Mouse (Mus musculus) T-helper 1 cell (primary cell): ENCODE measurements around the gene Unc119b.
"Not testable (repeated sequence)": the region's sequence is repeated elsewhere in the genome, so short reads cannot be mapped to it uniquely, and the experiment has no call there.

Experiments
- in situ Hi-C: fragments of 300-600 bp; cut with MboI, MseI; formaldehyde crosslinking; loops from one replicate; pipeline ENCODE4 v1.15.1; 2025; ENCODE audit warnings: high pct_unique_total_duplicates

The Unc119b gene

DNA sequence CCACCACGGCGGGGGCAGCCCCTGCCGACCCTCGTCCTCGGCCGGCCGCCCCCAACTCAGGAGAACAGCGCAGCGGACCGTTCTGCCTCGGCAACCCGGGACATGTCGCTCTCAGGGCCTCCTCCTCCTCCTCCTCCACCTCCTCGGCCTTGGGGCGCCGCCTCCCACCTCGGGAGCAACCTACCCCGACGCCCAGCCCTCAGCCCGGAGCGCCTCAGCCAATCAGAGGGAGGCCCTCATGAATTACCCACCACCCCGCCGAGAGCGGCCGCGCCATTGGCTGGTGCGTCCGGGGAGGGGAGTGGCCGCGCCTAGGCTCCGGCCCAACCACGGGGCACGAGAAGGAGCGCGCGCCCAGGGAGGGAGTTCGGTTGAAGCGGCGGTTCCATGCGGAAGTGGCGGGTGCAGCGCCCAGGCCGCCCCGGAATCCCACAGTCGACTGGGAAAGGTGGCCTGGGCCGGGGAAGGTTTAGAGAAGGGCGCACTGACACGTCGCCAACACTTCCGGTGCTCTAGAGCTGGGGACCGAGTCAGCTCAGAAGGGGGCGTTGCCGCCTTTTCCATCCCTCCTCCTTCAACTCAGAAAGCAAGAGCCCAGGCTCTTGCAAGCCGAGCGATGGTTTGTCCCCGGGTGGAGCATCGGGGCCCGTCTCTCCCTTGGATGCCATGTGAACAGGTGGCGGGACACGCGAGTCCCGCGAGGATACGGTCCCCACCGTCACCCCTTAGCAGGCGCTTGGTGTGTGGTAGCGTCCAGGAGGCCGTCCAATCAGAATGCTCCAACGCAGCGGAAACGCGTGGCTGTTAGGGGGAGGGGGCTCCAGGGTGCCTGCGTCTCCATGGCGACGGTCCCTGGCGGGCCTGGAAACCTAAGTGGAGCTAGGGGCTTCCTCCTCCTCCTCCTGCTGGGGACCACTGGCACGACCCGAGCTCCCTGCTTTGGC lies 23.5 kb upstream of the Unc119b start, which contains the start of gene Mlec:
Gene Mlec (minus strand): TSS at position 140 of the 944 bp plus-strand sequence.
- in situ Hi-C loops, result no loop called here

DNA sequence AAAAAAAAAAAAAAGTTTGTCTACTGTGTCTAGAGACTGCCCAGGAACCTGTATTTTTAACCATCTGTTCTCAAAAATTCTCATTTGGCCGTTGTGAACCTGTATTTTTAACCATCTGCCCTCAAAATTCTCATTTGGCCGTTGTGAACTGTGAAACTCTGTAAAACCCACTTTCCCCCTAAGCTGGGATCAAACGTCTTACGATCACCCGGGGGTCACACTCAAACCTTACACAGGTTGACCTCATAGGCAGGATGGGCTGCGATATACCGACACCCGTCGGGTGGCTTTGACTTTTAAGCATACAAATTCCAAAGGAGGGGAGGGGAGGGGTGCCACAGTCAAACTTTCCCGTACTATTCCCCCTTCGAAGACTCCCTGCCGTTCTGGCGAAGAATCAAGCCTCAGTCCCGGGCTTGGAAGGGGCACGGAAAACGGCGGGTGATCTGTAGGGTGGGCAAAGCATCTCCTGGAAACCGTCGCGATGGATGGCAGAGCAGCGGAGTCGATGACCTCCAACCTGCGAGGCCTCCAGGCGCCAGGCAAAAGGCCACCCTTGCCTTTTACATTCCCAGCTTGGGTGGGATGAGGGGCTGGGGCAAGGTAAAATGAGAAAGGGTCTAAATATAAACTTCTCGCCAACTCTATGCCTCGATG lies 22.3 kb upstream of the Unc119b start:
- in situ Hi-C loops, result no loop called here

DNA sequence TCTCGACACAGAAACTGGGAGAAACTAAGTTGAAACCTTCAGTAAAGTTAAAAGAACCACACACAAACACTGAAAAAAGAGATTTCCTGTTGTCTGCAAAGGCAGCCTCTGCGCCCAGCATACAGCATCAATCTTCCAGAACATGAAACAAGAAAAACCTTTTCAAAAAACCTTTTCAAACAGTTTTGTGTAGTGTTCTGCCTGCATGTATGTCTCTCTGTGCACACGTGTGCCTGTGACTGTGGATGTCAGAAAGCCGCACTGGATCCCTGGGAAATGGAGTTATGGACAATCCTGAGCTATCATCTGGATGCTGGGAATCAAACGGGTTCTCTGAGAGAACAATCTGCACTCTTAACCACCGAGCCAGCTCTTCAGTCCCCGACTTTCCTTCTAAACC lies 21.6 kb upstream of the Unc119b start:
- in situ Hi-C loops, result no loop called here

DNA sequence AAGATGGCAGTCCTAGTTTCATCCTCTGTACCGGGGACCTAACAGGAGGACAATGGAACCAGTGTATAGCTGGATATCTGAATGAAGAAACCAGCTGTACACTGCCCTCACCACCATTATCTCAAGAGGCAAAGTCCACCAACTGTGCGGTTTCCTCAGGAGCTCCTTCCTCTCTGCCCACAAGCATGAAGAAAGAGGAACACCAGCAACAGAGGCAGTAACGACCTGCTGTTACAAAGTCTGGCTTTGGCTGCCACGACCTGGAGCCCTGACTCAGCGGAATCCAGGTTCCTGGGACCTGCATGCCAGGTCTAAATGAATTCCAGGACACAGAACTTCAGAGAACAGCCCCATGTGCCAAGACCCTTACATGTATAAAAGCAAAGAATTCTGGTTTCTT lies 21.1 kb upstream of the Unc119b start:
- in situ Hi-C loops, result no loop called here

DNA sequence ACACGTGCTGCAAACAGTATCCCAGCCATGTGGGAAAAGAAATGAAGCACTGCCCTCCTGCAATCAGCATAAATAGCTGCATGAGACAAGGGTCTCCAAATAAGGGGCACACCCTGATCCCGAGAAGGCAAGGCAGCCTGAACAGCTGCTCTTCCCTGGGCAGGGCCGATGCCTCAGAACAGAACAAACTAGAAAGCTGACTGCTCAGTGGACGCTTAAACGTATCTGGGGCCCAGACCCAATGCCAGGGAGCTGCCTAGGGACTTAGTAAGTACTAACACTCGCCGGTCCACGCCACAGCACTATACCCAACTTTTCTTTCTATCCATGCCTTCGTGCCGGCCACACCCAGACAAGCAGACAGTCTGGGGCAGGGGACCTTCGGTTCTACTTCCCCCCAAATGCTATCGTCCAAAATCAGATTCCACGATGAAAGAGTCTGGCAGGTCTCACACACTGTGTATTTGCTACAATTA lies 20.4 kb upstream of the Unc119b start:
- in situ Hi-C loops, result no loop called here

DNA sequence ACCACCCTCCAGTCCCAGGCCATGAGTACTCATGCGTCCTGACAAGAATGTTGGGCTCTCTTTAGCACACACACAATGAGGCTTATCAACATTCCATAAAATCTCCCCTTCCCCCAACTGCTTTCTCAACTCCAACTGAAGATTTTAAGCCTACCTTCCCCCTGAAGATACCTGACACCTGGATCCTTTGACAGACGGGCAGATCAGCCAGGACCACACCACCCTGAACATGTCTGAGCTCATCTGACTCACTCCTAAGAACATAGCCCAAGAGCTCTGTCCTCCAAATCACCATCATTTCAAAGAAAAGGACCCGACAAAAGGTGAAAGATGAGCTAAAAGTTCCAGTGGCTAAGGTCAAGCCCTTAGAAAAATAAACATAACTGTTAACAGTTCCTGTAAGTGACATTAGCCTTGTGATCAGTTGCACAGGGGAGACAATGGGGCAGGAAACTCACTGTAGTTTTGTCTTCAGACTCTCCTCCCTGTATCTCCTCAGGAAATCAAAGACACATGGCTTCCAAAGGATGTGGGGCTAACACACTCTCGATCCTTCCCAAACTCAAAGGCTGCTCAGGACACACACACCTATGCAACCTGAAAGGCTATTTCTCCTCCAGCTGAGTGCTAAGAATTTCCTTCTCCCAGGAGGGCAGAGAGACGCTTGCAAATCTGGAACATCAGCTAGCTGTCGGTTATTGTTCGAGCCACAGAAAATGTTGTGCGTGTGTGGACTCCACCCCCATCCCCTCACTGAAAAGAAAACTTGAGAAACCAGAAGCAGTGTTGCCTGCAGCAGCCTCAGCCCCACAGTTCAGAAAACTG lies 17.6 kb upstream of the Unc119b start:
- in situ Hi-C loops, result no loop called here

DNA sequence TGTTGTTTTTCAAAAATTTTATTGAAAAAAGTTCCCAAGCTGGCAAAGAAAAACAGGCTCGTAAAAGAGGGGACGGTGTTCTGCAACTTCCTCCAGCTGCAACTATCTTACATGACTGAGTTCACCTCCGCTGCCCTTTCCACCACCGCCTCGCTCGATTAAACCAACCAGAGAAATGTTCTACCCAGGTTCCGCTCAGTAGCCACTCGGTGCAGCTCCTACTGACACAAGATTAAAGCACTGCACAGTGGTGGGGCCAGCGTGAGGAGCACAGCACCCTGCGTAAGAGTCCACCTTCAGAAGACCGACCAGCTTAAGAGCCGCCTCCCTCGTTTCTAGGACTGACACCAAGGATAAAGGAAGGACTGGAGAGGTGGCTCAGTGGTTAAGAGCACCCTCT lies 16.7 kb upstream of the Unc119b start:
- in situ Hi-C loops, result no loop called here

DNA sequence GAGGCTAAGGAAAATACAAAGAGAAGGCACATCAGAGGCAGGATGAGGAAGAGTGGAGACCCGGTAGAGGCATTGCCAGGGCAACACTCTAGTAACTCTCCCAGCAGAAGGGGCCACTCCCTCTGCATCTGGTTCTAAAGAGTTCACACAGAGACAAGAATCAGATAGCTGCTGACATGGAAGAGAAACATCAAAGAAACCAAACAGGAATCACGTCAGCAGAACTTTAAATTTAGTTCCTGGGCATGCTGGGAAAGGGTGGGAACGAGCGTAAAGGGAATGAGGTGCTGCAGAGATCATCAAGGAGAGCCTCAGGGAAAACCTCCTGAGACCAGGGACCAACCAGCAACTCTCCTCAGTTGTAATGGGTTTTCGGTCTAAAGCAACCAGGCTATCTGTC lies 16.2 kb upstream of the Unc119b start:
- in situ Hi-C loops, result no loop called here

DNA sequence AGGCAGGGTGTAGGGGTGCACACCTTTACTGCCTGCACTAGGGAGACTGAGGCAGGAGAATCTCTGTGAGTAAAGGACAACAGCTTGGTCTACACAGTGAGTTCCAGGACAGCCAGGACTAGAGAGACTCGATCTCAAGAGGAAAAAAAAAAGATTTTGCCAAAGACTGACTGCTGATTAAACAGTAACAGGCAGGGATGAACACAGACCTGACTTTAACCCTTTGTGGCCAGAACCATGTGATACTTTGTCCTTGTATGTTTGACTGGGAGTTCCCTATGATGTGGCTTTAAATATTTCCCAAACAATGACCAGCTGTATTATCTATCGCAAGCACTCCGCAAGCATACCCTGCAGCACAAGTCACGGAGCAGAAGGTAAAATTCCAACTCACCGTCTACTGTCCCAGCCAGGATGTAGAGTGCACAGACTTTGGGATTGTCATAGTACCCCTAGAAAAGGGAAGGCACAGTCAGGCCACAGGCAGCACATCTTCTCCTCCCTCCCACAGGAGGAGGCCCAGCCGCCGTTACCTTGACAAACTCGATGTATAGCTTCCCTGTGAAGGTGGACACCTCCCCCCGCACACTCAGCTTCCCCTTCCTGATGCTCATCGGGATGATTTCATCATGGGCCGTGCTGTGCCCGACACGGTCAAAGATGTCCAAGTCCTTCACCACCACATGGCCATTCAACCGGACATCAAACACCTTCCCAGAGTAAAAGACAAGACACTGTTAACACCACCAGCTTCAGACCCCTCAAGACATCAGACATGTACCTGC lies 15.1 kb upstream of the Unc119b start:
- in situ Hi-C loops, result no loop called here

DNA sequence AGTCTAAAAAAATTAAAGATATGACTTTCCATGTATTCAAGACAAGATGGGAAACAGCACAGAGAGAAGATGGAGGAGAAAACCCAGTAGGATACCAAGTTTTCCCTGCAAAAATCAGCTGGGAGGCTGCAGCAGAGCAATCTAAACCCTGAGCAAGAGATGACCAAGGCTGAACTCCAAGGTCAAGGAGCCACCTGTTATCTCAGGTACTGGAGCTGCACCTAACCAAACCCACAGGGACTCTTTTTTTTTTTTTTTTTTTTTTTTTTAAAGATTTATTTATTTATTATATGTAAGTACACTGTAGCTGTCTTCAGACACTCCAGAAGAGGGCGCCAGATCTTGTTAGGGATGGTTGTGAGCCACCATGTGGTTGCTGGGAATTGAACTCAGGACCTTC lies 14.1 kb upstream of the Unc119b start:
- in situ Hi-C loops, result not testable (repeated sequence)

DNA sequence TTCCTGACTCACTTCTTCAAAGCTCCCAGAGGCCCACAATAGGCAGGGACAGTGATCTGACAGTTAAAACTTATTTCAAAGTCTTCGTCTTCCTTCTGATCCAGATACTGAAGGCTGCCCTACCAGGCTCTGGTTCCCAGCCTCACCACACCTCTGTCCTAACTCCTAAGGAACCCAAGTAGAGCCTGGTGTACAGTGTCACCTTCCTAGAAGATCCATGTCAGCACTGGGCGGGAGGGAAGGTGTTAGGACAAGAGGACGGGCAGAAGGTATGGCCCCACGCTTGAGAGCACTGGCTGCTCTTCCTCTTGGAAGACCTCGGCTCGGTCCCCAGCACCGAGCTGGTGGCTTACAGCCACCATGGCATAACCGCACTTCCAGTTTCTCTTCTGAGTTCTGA lies 13.6 kb upstream of the Unc119b start:
- in situ Hi-C loops, result no loop called here

DNA sequence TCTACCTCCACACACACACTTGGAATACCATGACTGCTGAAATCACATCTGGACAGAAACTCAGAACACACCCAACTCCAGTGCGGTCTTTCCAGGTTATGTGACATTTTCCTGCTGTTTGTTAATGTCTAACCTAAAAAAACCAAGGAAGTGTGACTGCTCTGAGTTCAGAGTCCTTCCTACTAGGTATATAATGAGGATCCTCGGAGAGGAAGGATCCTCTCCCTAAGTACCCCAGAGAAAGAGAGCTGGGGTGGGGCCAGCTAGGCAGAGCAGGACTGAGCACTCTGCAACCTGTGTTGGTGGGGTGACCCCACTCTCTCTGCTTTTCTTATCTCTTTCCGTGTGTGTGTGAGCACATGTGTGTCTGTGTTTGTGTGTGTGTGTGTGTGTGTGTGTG lies 12.6 kb upstream of the Unc119b start:
- in situ Hi-C loops, result no loop called here

DNA sequence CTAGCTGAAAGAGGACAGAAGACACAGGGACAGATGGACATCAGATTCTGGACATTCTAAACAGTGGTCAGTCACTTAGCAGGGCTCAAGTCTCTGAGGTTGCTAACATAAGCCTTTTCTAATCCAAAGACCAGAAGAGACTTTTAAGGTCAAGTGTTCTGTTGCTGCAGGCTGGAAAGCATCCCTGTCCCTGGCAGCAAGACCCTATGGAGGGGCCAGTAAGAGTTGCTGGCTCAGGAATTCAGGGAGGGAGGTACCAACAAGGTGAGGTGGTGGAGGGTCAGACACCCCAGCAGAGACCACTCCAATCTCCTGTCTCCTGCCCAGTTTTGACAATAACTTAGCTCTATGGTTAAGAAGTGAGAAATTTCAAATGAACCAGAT lies 12.0 kb upstream of the Unc119b start:
- in situ Hi-C loops, result no loop called here

DNA sequence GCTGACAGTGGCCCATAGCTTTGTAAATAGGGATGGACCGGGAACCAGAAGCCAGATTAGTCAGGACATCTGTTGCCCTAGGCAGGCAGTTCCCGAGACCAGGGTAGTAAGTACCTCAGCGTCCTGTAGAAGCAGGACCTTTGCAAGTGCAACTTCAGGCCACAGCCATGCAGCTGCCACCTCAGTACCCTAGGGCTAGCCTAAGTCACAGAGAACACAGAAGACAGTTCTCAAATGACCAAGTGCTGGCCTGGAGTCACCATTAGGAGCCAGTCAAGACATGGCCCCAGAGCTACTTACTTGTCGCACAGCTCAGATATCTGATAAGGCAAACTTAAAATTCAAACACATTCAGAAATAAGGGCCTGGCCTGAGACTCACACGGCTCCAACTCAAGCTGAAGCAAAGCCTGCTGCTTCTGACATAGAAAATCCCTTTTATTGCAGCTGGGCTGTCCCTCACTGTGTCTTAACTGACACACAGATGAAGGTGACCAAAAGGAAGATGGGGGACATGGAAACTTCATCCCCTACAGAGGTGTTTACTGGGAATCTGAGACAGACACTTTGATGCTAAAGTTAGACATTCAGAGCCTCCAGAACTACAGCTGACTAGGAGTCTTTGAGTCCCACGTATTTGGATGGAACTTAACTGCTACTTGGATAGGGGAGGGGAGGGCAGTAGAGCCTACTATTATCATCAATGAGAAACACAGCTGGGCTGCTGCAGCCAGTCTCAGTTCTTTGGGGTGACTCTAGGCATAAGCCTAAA lies 11.4 kb upstream of the Unc119b start:
- in situ Hi-C loops, result no loop called here

DNA sequence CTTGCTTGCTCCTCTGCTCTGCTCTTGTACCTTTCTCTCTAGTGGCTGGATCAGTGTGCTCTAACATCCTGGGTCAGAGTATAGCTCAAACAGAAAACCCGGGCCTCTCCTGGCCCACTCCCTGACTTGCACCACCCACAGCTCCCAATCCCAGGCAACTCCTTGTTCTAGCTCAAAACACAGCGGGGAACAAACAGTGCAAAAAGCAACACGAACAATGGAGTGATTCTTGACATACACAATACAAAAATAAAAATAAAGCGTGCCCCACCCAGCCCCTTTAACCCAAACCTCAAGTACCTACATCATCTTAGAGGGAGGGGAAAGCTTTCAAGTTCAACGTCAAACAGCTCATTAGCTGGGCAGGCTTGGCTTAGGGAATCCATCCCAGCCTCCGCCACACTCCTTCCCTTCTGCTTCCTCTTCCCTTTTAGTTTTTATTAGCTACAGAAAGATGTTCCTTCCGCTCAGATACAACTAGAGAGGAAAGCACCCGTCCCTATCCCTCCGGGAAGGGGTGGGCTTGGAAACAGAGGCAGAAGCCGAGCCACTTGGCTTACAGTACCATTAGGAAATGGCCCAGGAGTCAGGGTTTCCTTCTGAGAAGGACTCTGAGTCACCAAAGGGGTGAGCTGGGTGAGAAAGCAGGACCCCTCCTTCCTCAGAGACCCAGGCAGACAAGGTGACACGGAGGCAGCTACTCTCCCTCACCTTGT lies 10.6 kb upstream of the Unc119b start:
- in situ Hi-C loops, result no loop called here

DNA sequence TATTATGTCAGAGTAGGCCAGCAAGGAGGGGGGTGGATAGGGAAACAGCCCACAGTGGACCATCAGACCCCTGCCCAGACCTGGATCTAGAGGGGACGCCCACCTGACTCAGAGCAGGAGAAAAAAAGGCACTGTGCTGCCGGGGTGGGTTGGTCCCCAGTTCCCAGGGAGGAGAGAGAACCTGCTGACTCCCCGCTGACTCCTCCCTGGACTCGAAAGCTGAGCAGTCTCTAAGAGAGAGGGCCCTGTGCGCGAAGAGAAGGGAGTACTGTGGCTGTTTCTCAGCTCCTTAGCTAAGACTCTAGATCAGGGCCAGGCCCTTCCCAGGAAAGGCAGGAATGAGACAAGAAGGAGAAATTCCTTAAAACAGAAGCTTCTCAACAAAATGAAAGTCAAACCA lies 9.7 kb upstream of the Unc119b start:
- in situ Hi-C loops, result no loop called here

DNA sequence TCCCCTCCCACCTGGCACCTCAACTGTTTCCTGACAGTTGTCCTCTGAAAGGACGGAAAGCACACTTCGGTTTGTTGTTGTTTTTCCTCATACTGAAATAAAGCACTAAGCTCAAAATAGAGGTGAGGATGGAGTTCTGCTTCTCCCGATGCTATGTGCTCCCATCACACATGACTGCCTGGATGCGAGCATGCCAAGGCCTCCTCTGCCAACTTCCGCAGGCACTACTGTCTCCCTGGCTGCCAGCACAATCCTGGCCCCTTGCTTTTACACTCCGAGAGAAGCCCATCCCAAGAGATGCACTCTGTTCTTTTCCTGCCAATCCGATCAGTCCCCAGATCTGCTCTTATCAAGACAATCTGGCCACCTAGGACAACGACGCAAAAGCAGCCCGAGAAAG lies 8.8 kb upstream of the Unc119b start:
- in situ Hi-C loops, result no loop called here

DNA sequence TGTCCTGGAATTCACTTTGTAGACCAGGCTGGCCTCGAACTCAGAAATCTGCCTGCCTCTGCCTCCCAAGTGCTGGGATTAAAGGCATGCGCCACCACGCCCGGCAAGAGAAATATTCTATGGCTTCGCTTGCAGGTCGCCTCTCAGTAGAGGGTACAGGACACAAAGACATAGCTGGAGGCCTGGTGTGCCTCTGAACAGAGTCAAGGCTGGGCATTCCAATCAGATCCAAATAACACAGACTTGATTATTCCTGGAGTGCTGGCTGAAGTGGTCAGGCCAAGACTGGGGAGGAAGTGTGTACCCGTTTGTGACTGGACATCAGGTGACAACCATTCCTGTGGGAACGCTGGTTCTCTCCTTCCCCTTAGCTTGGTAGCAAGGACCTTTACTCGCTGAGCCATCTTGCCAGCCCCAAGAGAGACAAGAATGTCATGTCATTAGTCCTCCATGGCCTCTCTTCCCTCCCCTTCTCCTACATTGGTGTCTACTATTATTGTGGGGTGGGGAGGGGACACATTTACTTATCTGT lies 7.5 kb upstream of the Unc119b start:
- in situ Hi-C loops, result no loop called here

DNA sequence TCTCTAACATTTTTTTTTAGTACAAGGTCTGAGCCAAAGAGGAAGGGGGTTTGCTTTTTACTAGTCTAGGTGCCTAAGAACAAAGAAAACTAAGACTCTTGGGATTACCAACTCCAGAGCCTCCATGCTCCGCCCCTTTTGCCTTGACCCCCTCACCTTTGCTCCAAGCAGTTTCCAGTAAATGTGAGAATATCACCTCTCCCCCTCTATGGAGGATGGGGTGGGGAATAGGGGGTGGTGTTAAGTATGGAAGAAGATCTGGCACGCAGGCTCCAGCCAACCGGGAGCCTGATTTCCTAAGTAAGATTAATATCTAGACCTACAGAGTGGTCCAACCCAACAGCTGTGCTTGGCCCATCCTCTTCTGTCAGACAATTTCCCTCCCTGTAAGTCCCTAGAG lies 6.0 kb upstream of the Unc119b start:
- in situ Hi-C loops, result no loop called here

DNA sequence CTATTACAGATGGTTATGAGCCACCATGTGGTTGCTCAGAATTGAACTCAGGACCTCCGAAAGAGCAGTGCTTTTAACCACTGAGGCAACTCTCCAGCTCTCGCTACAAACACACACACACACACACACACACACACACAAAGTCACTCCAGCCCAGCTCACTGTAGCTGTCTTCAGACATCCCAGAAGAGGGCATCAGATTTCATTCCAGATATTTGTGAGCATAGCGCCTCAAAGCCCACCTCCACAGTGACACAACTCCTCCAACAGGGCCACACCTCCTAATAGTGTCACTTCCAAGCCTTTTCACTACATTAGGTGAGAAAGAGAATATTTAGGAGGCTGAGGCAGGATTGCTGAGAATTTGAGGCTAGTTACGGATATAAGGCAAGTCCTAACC lies 4.3 kb upstream of the Unc119b start:
- in situ Hi-C loops, result no loop called here
